Mouse (Mus musculus) liver, embryonic 11.5 days (tissue): ENCODE results near the gene Gm5662. TPM values are rescaled to one million over a fixed set of nuclear protein-coding genes. Genes with fewer than 3 reads are reported as not detected.
"Not testable (repeated sequence)": the region's sequence is repeated elsewhere in the genome, so short reads cannot be mapped to it uniquely, and the experiment has no call there.

Source experiments
- ATAC-seq: fragments of 200-750 bp; cut with Nextera tagmentation; replicated peaks from 2 replicates; pipeline ENCODE4 v1.8.0; 2017; ENCODE audit warnings: moderate number of reproducible peaks, mild to moderate bottlenecking, moderate TSS enrichment, moderate library complexity; ENCODE audit not compliant: low FRiP score
- DNase-seq: peaks from one replicate; pipeline ENCODE4 v3.0.0-alpha.2; 2017; ENCODE audit warnings: low spot score
- H3K27ac ChIP-seq: fragments of 300-500 bp; sonication (generic); 2 replicates; pipeline ENCODE4 v1.5.1; 2014; ENCODE audit warnings: mild to moderate bottlenecking, low read depth, low read length, control low read depth
- H3K27me3 ChIP-seq: fragments of 300-500 bp; sonication (generic); replicated peaks from 2 replicates; pipeline ENCODE4 v1.6.1; 2014; ENCODE audit warnings: low read length, mixed read lengths; ENCODE audit not compliant: control insufficient read depth, insufficient read depth
- H3K36me3 ChIP-seq: fragments of 300-500 bp; sonication (generic); 2 replicates; pipeline ENCODE4 v1.6.1; 2014; ENCODE audit warnings: mild to moderate bottlenecking, low read length, moderate library complexity, mixed read lengths; ENCODE audit not compliant: control insufficient read depth, insufficient read depth
- H3K4me1 ChIP-seq: fragments of 300-500 bp; sonication (generic); replicated peaks from 2 replicates; pipeline ENCODE4 v1.6.1; 2014; ENCODE audit warnings: low read length, mixed read lengths; ENCODE audit not compliant: control insufficient read depth, insufficient read depth
- H3K4me2 ChIP-seq: fragments of 300-500 bp; sonication (generic); 2 replicates; pipeline ENCODE4 v1.6.1; 2014; ENCODE audit warnings: mild to moderate bottlenecking, control low read depth, moderate library complexity
- H3K4me3 ChIP-seq: fragments of 300-500 bp; sonication (generic); 2 replicates; pipeline ENCODE4 v1.5.1; 2014; ENCODE audit warnings: low read depth, low read length, control low read depth
- H3K9ac ChIP-seq: fragments of 300-500 bp; sonication (generic); 2 replicates; pipeline ENCODE4 v1.6.1; 2014; ENCODE audit warnings: low read depth, low read length, control low read depth
- H3K9me3 ChIP-seq: fragments of 300-500 bp; sonication (generic); 2 replicates; pipeline ENCODE4 v1.6.1; 2016; ENCODE audit warnings: low read length, inconsistent platforms, mixed read lengths; ENCODE audit not compliant: control insufficient read depth
- WGBS: fragments of 180-500 bp; shearing (Covaris S2); extraction: QIAGEN DNeasy Blood & Tissue Kit; methylation state at CpG from one replicate; pipeline ENCODE4 v1.1.7; 2014; 5-methylcytosine and 5-hydroxymethylcytosine counted together
- polyA plus RNA-seq: library from polyadenylated mRNA; unstranded; fragments of >200 nt; fragmentation: Nextera tagmentation; extraction: Ambion mirVana; gene quantifications from 2 replicates; pipeline ENCODE4 v1.2.1, GENCODE M21; 2014

Gm5662 gene
- polyA plus RNA-seq, result not detected in 2 replicates

DNA sequence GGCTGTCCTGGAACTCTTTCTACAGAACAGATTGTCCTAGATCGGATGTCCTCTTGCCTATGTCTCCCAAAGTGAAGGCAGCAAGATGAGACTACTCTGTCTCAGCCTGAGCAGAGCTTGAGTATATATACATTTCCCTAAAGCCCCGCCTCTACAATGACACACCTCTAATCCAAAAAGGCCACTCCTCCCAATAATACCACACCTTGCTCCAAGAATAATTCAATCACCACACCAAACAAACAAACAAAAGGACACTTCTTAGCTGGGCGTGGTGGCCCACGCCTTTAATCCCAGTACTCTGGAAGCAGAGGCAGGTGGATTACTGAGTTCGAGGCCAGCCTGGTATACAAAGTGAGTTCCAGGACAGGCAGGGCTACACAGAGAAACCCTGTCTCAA is at the start of gene Gm5662:
Gene Gm5662 (minus strand): TSS at position 101 of the 400 bp plus-strand sequence.
- not testable (repeated sequence) for H3K27ac ChIP-seq, H3K4me1 ChIP-seq, H3K27me3 ChIP-seq, H3K4me2 ChIP-seq, H3K9ac ChIP-seq, DNase-seq, ATAC-seq, H3K4me3 ChIP-seq, H3K9me3 ChIP-seq, H3K36me3 ChIP-seq
- WGBS, result 75% methylated on average over 5 of the region's 5 CpGs

- 94% methylated on average over 2 of the region's 2 CpGs for WGBS
- ATAC-seq, DNase-seq, H3K9me3 ChIP-seq, H3K9ac ChIP-seq, H3K36me3 ChIP-seq, H3K4me3 ChIP-seq, H3K4me1 ChIP-seq, H3K27me3 ChIP-seq, H3K4me2 ChIP-seq, H3K27ac ChIP-seq: not testable (repeated sequence)
Observed at GRCm38 (mm10) chr12:88323926-88324325, 49.6 kb upstream of the Gm5662 start, which contains the start of gene Gm5039. Gene Gm5039 (minus strand): TSS chr12:88324026.

GRCm38 (mm10) chr12:88314556-88314955 is 40.3 kb upstream of the Gm5662 start:
- H3K9ac ChIP-seq, result no peak overlapping the region
- no peak overlapping the region for H3K27ac ChIP-seq
- no peaks in the 10 kb centered on the region for H3K4me1 ChIP-seq
- ATAC-seq (no peak), DNase-seq (no peak)
- WGBS, result 70% methylated on average over 3 of the region's 3 CpGs
- no peaks in the 10 kb centered on the region for H3K9me3 ChIP-seq
- H3K27me3 ChIP-seq, result no peaks in the 10 kb centered on the region
- H3K36me3 ChIP-seq, result no peaks in the 10 kb centered on the region
- H3K4me3 ChIP-seq, result no peak overlapping the region
- H3K4me2 ChIP-seq, result no peak overlapping the region

DNA sequence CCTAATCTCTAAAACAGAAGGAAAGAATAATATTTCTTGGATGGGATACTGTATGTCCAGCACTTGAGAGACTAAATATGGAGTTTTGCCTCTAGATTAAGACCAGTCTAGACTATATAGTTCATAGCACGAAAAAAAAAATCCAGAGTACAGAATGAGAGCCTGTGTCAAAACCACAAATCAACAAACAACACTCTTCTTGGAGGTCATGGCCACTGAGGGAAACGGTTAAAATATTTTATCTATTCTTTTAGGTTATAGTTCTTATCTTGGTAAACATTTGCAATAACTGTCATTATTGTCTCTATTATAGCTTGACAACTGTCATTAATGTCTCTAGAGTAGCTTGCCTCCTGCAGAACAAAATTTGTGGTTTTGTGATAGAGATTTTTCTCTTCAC is 22.9 kb upstream of the Gm5662 start:
- H3K4me2 ChIP-seq, H3K27me3 ChIP-seq, H3K4me3 ChIP-seq, H3K9me3 ChIP-seq, H3K4me1 ChIP-seq, H3K36me3 ChIP-seq, DNase-seq, H3K27ac ChIP-seq, H3K9ac ChIP-seq, ATAC-seq: not testable (repeated sequence)
- WGBS, result 62% methylated on average over 2 of the region's 2 CpGs

DNA sequence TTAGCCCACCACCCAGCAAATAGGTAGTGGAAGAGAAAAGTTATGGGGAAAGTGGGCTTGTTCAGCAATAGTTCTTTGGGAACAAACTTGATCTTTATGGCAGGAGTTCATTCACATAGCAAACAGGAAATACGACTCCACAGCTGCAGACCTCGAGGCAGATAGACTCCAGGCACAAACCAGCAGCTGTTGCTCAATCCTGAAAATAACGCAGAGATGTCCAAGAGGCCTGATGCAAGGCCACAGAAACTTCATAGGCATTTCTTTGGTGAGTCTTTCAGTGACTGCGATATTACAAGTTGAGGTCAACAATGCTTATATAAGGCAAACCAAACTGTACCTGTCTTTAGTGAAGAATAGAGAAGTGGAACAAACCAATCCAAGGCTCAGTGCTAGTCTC is 18.8 kb upstream of the Gm5662 start:
- H3K27me3 ChIP-seq, ATAC-seq: not testable (repeated sequence)
- WGBS, result 53% methylated on average over 4 of the region's 4 CpGs

GRCm38 (mm10) chr12:88285224-88285623 is 10.9 kb upstream of the Gm5662 start:
- H3K4me3 ChIP-seq, H3K27ac ChIP-seq, H3K4me1 ChIP-seq, H3K36me3 ChIP-seq, H3K27me3 ChIP-seq, H3K4me2 ChIP-seq, DNase-seq, H3K9ac ChIP-seq, H3K9me3 ChIP-seq: not testable (repeated sequence)
- 0 out of 2 replicates have a peak, but pooled peaks have one; percentile 18 for ATAC-seq
- WGBS, result 86% methylated on average over 4 of the region's 5 CpGs

More for the DNA sequence above, 18.8 kb upstream of the Gm5662 start:
- not testable (repeated sequence) for H3K36me3 ChIP-seq, H3K4me1 ChIP-seq, DNase-seq, H3K27ac ChIP-seq, H3K9me3 ChIP-seq, H3K4me2 ChIP-seq, H3K4me3 ChIP-seq, H3K9ac ChIP-seq

DNA sequence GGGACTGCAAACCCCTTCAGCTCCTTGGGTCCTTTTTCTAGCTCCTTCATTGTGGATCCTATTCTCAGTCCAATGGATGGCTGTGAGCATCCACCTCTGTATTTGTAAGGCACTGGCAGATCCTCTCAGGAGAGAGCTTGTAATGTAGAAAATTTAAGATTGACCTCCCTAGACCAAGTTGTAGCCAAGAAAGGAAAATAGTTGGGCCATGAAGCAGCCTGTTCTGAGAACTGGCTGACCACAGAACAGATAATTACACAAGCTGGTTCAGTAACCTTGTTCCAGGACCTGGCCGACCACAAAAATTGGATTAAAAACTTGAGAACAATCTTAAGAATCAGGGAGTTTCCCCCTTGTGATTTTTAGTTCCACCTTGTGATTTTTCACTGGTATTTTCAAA is 17.1 kb downstream of the Gm5662 start:
- Histone ChIP-seq H3K4me1 (no peaks in the 10 kb centered on the region), H3K27ac (no peak overlapping the region)
- WGBS, result 45% methylated on average over 1 of the region's 1 CpGs

DNA sequence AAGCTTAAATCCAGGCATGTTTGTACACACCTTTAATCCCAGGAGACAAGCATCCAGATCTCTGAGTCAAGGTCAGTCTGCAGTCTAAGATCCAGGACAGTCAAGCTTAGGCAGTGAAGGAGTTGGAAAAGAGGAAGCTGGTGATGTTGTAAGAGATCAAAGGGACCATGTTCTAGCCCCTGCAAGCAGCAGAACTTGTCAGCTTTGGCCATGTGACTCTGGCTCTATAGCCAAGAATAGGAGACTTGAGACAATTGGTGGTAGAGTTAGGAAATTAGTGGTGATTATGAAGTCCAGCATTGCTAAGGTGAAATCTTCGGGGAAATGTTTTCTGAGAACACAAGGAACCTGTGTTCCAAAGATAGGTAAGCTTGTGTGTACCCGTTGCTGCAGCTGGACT is 18.4 kb downstream of the Gm5662 start:
- not testable (repeated sequence) for H3K9me3 ChIP-seq, DNase-seq, H3K9ac ChIP-seq, H3K27ac ChIP-seq, H3K4me3 ChIP-seq, H3K4me1 ChIP-seq, H3K36me3 ChIP-seq, H3K27me3 ChIP-seq, H3K4me2 ChIP-seq, ATAC-seq
- 51% methylated on average over 2 of the region's 2 CpGs for WGBS

More for the DNA sequence above, 17.1 kb downstream of the Gm5662 start:
- no peak overlapping the region for H3K4me2 ChIP-seq
- peaks cover 3% of the 10 kb centered on the region for H3K9me3 ChIP-seq
- H3K4me3 ChIP-seq, result no peak overlapping the region
- ATAC-seq (no peak), DNase-seq (no peak)
- no peak overlapping the region for H3K9ac ChIP-seq
- no peaks in the 10 kb centered on the region for H3K27me3 ChIP-seq
- no peaks in the 10 kb centered on the region for H3K36me3 ChIP-seq

DNA sequence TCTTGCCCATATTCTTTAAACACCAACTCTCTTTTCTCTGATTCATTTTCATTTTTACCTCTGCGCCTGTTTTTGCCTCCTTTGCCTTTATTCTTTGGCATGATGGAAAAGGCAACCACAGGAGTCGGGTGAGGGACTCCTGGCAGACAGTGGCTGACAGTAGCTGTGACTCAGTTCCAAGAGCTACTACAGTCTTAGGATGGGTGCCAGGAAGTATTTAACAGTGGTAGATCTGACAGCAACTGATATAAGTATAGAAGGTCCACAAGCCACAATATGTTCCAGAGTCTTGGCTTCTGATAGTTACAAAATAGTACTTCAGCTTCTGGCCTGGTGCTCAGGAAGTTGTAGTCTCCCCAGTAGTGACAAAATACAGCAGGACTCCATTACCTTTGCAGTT is 24.3 kb downstream of the Gm5662 start, which contains the start of gene Gm8332:
Gene Gm8332 (minus strand): TSS at position 101 of the 400 bp plus-strand sequence.
- WGBS, result 88% methylated on average over 1 of the region's 2 CpGs
- H3K4me3 ChIP-seq, H3K4me2 ChIP-seq, H3K9me3 ChIP-seq, H3K36me3 ChIP-seq, H3K27ac ChIP-seq, DNase-seq, H3K9ac ChIP-seq, H3K27me3 ChIP-seq, ATAC-seq, H3K4me1 ChIP-seq: not testable (repeated sequence)
